Mouse (Mus musculus) hindbrain, embryonic 15.5 days (tissue): Measurements from ENCODE around the gene Plxna4. TPM values are rescaled to one million over a fixed set of nuclear protein-coding genes. Genes with fewer than 3 reads are reported as not detected.

Experiments used
- ATAC-seq: fragments of 200-750 bp; cut with Nextera tagmentation; 2 replicates; pipeline ENCODE4 v1.8.0; 2017; ENCODE audit warnings: low read depth, moderate number of reproducible peaks, moderate TSS enrichment; ENCODE audit not compliant: low FRiP score
- H3K27ac ChIP-seq: fragments of 300-500 bp; sonication (generic); replicated peaks from 2 replicates; pipeline ENCODE4 v1.5.1; 2015; ENCODE audit warnings: mild to moderate bottlenecking, inconsistent platforms
- H3K27me3 ChIP-seq: fragments of 300-500 bp; sonication (generic); 2 replicates; pipeline ENCODE4 v1.6.1; 2015; ENCODE audit warnings: control low read depth, inconsistent platforms
- H3K36me3 ChIP-seq: fragments of 300-500 bp; sonication (generic); 2 replicates; pipeline ENCODE4 v1.6.1; 2015; ENCODE audit warnings: control low read depth, inconsistent platforms
- H3K4me1 ChIP-seq: fragments of 300-500 bp; sonication (generic); replicated peaks from 2 replicates; pipeline ENCODE4 v1.6.1; 2015; ENCODE audit warnings: control low read depth, inconsistent platforms
- H3K4me2 ChIP-seq: fragments of 300-500 bp; sonication (generic); 2 replicates; pipeline ENCODE4 v1.6.1; 2015; ENCODE audit warnings: moderate library complexity, mild to moderate bottlenecking, inconsistent platforms
- H3K4me3 ChIP-seq: fragments of 300-500 bp; sonication (generic); 2 replicates; pipeline ENCODE4 v1.5.1; 2015; ENCODE audit warnings: mild to moderate bottlenecking, inconsistent platforms
- H3K9ac ChIP-seq: fragments of 300-500 bp; sonication (generic); 2 replicates; pipeline ENCODE4 v1.6.1; 2015; ENCODE audit warnings: inconsistent platforms
- H3K9me3 ChIP-seq: fragments of 300-500 bp; sonication (generic); 2 replicates; pipeline ENCODE4 v1.6.1; 2016; ENCODE audit warnings: control low read depth, inconsistent platforms
- WGBS: fragments of 180-500 bp; shearing (Covaris S2); methylation state at CpG from one replicate; pipeline ENCODE4 v1.1.7; 2015; 5-methylcytosine and 5-hydroxymethylcytosine counted together
- polyA plus RNA-seq: library from polyadenylated mRNA; unstranded; fragments of >200 nt; fragmentation: Nextera tagmentation; extraction: Ambion mirVana; gene quantifications from 2 replicates; pipeline ENCODE4 v1.2.1, GENCODE M21; 2015

Gene Plxna4
- polyA plus RNA-seq, 1 experiment from 2014 or later: 17.1 TPM

DNA sequence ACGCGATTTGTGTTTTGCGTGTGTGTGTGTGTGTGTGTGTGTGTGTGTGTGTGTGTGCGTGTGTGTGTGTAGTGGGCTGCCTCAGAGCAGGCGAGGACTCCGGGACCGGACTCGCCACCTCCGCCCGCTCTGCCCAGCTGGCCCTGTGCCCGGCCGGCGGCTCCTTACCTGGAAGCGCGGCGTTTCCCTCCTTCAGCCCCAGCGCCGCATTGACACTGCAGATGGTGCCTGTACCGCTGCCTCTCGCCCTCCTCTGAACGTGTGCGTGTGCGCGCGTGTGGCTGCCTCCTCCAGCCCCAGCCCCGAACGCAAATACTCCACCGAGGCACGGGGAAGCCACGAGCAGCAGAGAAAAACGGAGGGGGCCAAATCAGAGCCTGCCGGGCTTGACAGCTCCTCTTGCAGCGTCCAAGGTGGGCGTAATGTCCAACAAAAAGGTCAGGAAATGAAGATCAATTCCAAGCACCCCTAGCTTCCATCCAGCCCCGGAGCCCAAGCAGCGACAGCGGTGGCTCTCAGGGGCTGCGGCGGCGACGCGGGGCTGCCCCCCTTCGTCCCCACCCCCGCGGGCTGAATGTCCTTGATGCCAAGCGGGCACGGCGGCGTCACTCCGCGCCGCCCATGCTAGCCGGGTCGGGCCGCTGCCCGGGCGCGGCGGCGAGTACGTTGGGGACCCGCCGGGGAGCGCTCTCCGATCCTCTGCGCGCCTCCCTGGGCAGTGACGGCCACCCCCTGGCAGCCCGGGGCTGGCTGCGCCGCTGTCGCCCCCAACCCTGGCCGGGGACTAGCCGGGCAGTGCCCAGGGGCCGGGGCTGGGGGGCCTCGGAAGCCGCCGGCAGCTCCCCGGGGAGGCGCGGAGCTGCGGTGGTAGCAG lies 619 bp downstream of the Plxna4 start:
- Histone ChIP-seq H3K9ac (peak overlapping the region; percentile 95), H3K36me3 (no peaks in the 10 kb centered on the region), H3K4me2 (peak overlapping the region; percentile 75), H3K27ac (peak overlapping the region; percentile 94), H3K4me3 (peak overlapping the region; percentile 78), H3K9me3 (no peaks in the 10 kb centered on the region), H3K27me3 (peaks cover 8% of the 10 kb centered on the region), H3K4me1 (peaks cover 42% of the 10 kb centered on the region)
- peak; percentile 60 for ATAC-seq
- WGBS: under 1% methylated on average over 79 of the region's 82 CpGs

GRCm38 (mm10) chr6:32586821-32587135 lies 1.2 kb downstream of the Plxna4 start:
- Histone ChIP-seq H3K4me2 (peak overlapping the region; percentile 75), H3K27ac (peak overlapping the region; percentile 94), H3K9me3 (no peaks in the 10 kb centered on the region), H3K36me3 (no peaks in the 10 kb centered on the region), H3K27me3 (peaks cover 4% of the 10 kb centered on the region), H3K9ac (peak overlapping the region; percentile 95), H3K4me3 (peak overlapping the region; percentile 78), H3K4me1 (peaks cover 48% of the 10 kb centered on the region)
- ATAC-seq: 0 out of 2 replicates have a peak, but pooled peaks have one; percentile 0
- 3% methylated on average over 13 of the region's 13 CpGs for WGBS

- no peaks in the 10 kb centered on the region for H3K9me3 ChIP-seq
- H3K27ac ChIP-seq: peak overlapping the region; percentile 94
- WGBS: 2% methylated on average over 13 of the region's 13 CpGs
- peak overlapping the region; percentile 95 for H3K9ac ChIP-seq
- H3K4me2 ChIP-seq: peak overlapping the region; percentile 75
- peaks cover 4% of the 10 kb centered on the region; the same call in 1 of the 2 replicates for H3K27me3 ChIP-seq
- no peak for ATAC-seq
- H3K4me3 ChIP-seq: peak overlapping the region; percentile 78
- H3K4me1 ChIP-seq: peaks cover 52% of the 10 kb centered on the region
- H3K36me3 ChIP-seq: no peaks in the 10 kb centered on the region
These were observed 1.6 kb downstream of the Plxna4 start for GRCm38 (mm10) chr6:32586390-32586789.

GRCm38 (mm10) chr6:32585211-32585610 lies 2.8 kb downstream of the Plxna4 start:
- Histone ChIP-seq H3K36me3 (no peaks in the 10 kb centered on the region), H3K9me3 (no peaks in the 10 kb centered on the region), H3K27me3 (peaks cover 4% of the 10 kb centered on the region; the same call in 1 of the 2 replicates), H3K4me2 (peak overlapping the region; percentile 75), H3K27ac (peak overlapping the region; percentile 62; the same call in 1 of the 2 replicates), H3K4me3 (peak overlapping the region; percentile 78), H3K4me1 (peaks cover 54% of the 10 kb centered on the region), H3K9ac (peak overlapping the region; percentile 45)
- ATAC-seq: no peak
- 26% methylated on average over 3 of the region's 3 CpGs for WGBS

DNA sequence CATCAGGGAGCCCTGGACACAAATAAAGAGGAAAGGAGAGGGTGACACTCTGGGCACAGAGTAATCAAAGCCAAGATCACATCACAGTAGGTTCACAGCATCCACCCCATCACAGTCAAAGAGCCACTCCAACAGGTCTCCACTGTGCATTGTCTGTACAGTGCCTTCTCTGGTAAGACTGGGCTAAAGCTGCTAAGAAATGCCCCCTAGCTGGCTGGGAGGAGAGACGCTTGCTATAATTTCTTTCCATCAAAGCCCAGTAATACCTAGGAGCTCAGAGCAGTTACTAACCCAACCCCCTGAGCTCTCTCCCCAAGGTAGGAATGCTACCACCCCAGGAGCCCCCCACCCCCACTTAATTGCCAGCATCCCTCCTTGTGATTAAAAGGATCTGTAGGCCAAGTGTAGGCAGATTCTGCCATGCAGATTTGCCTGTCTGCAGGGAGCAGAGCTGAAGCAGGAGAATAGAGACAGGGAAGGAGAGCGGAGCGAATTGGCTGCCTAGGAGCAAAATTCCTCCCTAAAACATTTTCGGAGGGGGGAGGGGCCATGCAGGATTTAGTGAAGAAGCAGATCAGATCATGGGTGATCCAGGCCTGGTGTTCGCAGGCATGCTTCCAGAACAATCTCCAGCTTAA lies 3.6 kb downstream of the Plxna4 start:
- Histone ChIP-seq H3K4me1 (peaks cover 58% of the 10 kb centered on the region), H3K4me3 (peak overlapping the region; percentile 78), H3K9ac (peak overlapping the region; percentile 45), H3K27ac (peak overlapping the region; percentile 62), H3K36me3 (no peaks in the 10 kb centered on the region), H3K27me3 (no peaks in the 10 kb centered on the region), H3K4me2 (peak overlapping the region; percentile 75), H3K9me3 (no peaks in the 10 kb centered on the region)
- ATAC-seq: no peak
- 10% methylated on average over 5 of the region's 5 CpGs for WGBS

GRCm38 (mm10) chr6:32583582-32583981 lies 4.4 kb downstream of the Plxna4 start:
- Histone ChIP-seq H3K9ac (peak overlapping the region; percentile 45), H3K9me3 (no peaks in the 10 kb centered on the region), H3K4me1 (peaks cover 55% of the 10 kb centered on the region), H3K36me3 (no peaks in the 10 kb centered on the region), H3K27me3 (no peaks in the 10 kb centered on the region), H3K27ac (no peak overlapping the region), H3K4me2 (peak overlapping the region; percentile 75), H3K4me3 (peak overlapping the region; percentile 78)
- no peak for ATAC-seq
- WGBS: 9% methylated on average over 3 of the region's 3 CpGs

DNA sequence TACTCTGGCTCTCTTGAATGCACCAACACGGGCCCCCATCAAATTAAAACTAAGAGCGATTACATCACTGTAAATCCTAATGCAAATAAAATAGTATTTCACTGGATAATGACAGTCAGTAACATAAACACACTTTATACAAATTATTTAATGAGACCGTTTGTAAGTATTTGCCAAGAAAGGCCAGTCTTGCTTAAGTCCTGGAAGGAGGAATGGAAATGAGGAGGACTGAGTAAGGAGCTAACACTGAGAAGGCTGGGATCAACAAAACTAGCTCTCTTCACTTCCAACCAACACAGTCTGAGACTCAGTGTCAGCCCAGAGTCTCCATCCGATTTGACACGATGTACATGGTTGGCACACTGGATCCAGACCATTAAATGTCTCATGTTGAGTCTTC lies 16.5 kb downstream of the Plxna4 start:
- Histone ChIP-seq H3K36me3 (no peaks in the 10 kb centered on the region), H3K4me2 (no peak overlapping the region), H3K4me3 (no peak overlapping the region), H3K9me3 (no peaks in the 10 kb centered on the region), H3K27ac (no peak overlapping the region), H3K4me1 (peaks cover 7% of the 10 kb centered on the region), H3K27me3 (no peaks in the 10 kb centered on the region), H3K9ac (no peak overlapping the region)
- WGBS: 90% methylated on average over 5 of the region's 5 CpGs
- no peak for ATAC-seq

DNA sequence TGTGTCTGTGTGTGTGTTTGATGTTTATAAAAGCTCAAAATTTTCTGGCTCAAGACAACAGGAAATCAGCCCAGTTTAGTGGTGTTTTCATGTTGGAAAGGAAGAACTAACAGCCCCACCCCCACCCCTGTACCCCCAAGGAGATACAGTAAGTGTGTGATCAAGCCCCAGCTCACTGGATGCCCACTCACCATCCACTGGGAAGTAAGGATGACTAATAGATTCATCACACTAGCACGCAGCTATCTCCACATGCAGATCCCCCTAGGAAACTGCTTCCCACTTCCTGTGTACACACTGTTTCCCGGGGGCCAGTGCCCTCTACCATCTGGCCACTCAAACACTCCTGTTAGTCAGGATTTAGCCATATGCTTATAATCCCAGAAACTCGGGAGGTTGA lies 17.5 kb downstream of the Plxna4 start:
- WGBS: 37% methylated on average over 3 of the region's 3 CpGs
- Histone ChIP-seq H3K9ac (no peak overlapping the region), H3K27me3 (no peaks in the 10 kb centered on the region)

DNA sequence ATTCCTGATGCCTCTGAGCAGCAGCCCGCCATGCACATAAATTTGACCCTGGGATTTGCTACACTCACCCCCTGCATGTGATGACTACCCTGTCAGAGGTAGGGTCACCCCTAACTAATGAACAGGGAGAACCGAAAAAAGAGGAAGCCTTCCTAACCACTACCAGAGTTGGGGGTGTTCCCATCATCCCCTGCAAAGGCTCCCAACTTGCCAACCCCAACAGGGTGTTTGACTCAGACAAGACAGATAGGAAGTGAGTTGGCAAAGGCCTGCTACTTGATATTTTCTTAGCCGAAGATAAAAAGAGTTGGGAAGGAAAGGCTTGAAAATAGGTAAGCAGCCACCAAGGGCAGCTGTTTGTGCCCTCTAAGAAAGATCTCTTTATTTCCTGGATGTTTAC lies 18.1 kb downstream of the Plxna4 start:
- 91% methylated on average over 3 of the region's 3 CpGs for WGBS
- ATAC-seq: no peak
- H3K9me3 ChIP-seq: no peaks in the 10 kb centered on the region
- H3K4me1 ChIP-seq: peaks cover 8% of the 10 kb centered on the region
- H3K36me3 ChIP-seq: no peaks in the 10 kb centered on the region
- H3K4me2 ChIP-seq: no peak overlapping the region
- no peaks in the 10 kb centered on the region for H3K27me3 ChIP-seq
- H3K27ac ChIP-seq: no peak overlapping the region
- H3K9ac ChIP-seq: no peak overlapping the region
- H3K4me3 ChIP-seq: no peak overlapping the region

More for the DNA sequence above, 17.5 kb downstream of the Plxna4 start:
- no peak for ATAC-seq
- Histone ChIP-seq H3K4me2 (no peak overlapping the region), H3K9me3 (no peaks in the 10 kb centered on the region), H3K27ac (no peak overlapping the region), H3K4me1 (peaks cover 8% of the 10 kb centered on the region), H3K36me3 (no peaks in the 10 kb centered on the region), H3K4me3 (no peak overlapping the region)

DNA sequence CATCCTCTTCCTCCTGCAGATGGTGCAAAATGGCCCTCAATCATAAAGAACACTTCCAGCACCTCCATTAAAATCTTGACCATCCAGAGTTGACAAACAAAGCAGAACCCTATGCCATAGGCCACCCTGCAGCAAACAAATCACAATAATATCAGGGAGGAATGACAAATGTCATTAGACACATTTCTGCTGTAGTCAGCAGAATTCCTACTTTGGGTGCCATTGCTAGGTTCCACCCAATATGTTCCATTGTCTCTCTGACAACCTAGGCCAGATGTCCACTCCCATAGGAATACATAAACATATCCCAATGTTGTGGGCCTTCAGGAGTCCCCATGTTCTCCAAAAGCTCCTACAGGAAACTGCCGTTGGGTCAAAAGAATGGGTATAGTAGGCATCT lies 41.1 kb downstream of the Plxna4 start:
- no peak for ATAC-seq
- Histone ChIP-seq H3K9me3 (no peaks in the 10 kb centered on the region), H3K27me3 (no peaks in the 10 kb centered on the region), H3K36me3 (no peaks in the 10 kb centered on the region), H3K4me2 (no peak overlapping the region), H3K4me1 (no peaks in the 10 kb centered on the region; the same call in 1 of the 2 replicates), H3K9ac (no peak overlapping the region), H3K4me3 (no peak overlapping the region), H3K27ac (no peak overlapping the region)
- WGBS: 92% methylated on average over 1 of the region's 1 CpGs

- ATAC-seq: no peak
- 89% methylated on average over 3 of the region's 3 CpGs for WGBS
These were observed 44.0 kb downstream of the Plxna4 start for GRCm38 (mm10) chr6:32544021-32544420.

DNA sequence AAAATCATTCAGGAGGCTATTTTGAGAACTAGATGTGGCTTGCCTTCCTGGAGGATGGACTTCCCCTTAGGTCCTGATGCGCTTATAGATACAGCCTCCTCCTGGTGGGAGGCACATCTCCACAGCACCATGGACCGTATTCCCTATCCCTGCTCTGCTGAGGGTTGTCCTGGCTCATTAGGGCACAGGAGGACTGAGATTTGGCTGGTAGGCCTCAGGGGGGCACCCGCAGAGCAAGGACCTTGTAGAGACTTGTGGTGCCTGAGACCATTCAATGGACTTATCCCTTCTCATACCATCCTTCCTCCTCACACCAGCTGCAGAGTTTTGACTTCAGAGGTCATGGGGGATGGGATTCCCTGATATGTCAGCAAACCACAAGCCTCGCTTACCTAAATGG lies 47.8 kb downstream of the Plxna4 start:
- Histone ChIP-seq H3K4me3 (no peak overlapping the region), H3K9ac (no peak overlapping the region), H3K27me3 (no peaks in the 10 kb centered on the region), H3K4me2 (no peak overlapping the region), H3K9me3 (no peaks in the 10 kb centered on the region), H3K36me3 (no peaks in the 10 kb centered on the region), H3K4me1 (peaks cover 8% of the 10 kb centered on the region; the same call in 1 of the 2 replicates), H3K27ac (no peak overlapping the region)
- no peak for ATAC-seq
- WGBS: 96% methylated on average over 4 of the region's 4 CpGs

More at GRCm38 (mm10) chr6:32544021-32544420, 44.0 kb downstream of the Plxna4 start:
- Histone ChIP-seq H3K9me3 (no peaks in the 10 kb centered on the region), H3K27ac (no peak overlapping the region), H3K36me3 (no peaks in the 10 kb centered on the region), H3K9ac (no peak overlapping the region), H3K4me1 (no peaks in the 10 kb centered on the region; the same call in 1 of the 2 replicates), H3K4me3 (no peak overlapping the region), H3K27me3 (no peaks in the 10 kb centered on the region), H3K4me2 (no peak overlapping the region)
